Mouse (Mus musculus): Measurements from ENCODE around the gene Arpc4. TPM values are rescaled to one million over a fixed set of nuclear protein-coding genes. Genes with fewer than 3 reads are reported as not detected.

The Arpc4 gene
- polyA plus RNA-seq, 1 experiment from 2014 or later = 409 TPM

GRCm38 (mm10) chr6:113430846-113431245 lies 52.9 kb downstream of the Arpc4 start:
- ATAC-seq = peak; percentile 32
- H3K4me3 ChIP-seq (ENCODE audit: low read depth, low read length) = no peak overlapping the region
- no peak overlapping the region; the same call in 1 of the 2 replicates for H3K27ac ChIP-seq (ENCODE audit: low read depth, low read length)
- H3K9me3 ChIP-seq (ENCODE audit: control insufficient read depth) = no peaks in the 10 kb centered on the region
- H3K9ac ChIP-seq (ENCODE audit: low read depth, low read length) = 0 out of 2 replicates have a peak overlapping the region, but pooled peaks have one; percentile 4
- WGBS = 34% methylated on average over 3 of the region's 3 CpGs
- no peak for TF ChIP-seq CTCF (IDR thresholded peaks at IDR 0.05; ENCODE audit: low read depth)
- H3K4me1 ChIP-seq (replicated peaks; ENCODE audit: control insufficient read depth, insufficient read depth, low read length) = no peaks in the 10 kb centered on the region; the same call in 1 of the 2 replicates
- no peaks in the 10 kb centered on the region for H3K27me3 ChIP-seq (replicated peaks; ENCODE audit: control insufficient read depth, insufficient read depth, low read length)
- H3K36me3 ChIP-seq (ENCODE audit: control insufficient read depth, insufficient read depth) = peaks cover 11% of the 10 kb centered on the region; the same call in 1 of the 2 replicates
- peak overlapping the region; percentile 59 for H3K4me2 ChIP-seq (replicated peaks; ENCODE audit: low read depth)

- no peaks in the 10 kb centered on the region for H3K9me3 ChIP-seq (ENCODE audit: control insufficient read depth)
- peaks cover 11% of the 10 kb centered on the region; the same call in 1 of the 2 replicates for H3K36me3 ChIP-seq (ENCODE audit: control insufficient read depth, insufficient read depth)
- H3K4me3 ChIP-seq (ENCODE audit: low read depth, low read length) = peak overlapping the region; percentile 22
- whole genome bisulfite sequencing = 64% methylated on average over 3 of the region's 3 CpGs
- H3K27ac ChIP-seq (ENCODE audit: low read depth, low read length) = 0 out of 2 replicates have a peak overlapping the region, but pooled peaks have one; percentile 17
- H3K9ac ChIP-seq (ENCODE audit: low read depth, low read length) = peak overlapping the region; percentile 31; the same call in 1 of the 2 replicates
- no peak for TF ChIP-seq CTCF (IDR thresholded peaks at IDR 0.05; ENCODE audit: low read depth)
- no peaks in the 10 kb centered on the region for H3K27me3 ChIP-seq (replicated peaks; ENCODE audit: control insufficient read depth, insufficient read depth, low read length)
- H3K4me2 ChIP-seq (replicated peaks; ENCODE audit: low read depth) = peak overlapping the region; percentile 59
- H3K4me1 ChIP-seq (replicated peaks; ENCODE audit: control insufficient read depth, insufficient read depth, low read length) = no peaks in the 10 kb centered on the region; the same call in 1 of the 2 replicates
- ATAC-seq = no peak
Measured at GRCm38 (mm10) chr6:113431801-113432200, 53.9 kb downstream of the Arpc4 start.

DNA sequence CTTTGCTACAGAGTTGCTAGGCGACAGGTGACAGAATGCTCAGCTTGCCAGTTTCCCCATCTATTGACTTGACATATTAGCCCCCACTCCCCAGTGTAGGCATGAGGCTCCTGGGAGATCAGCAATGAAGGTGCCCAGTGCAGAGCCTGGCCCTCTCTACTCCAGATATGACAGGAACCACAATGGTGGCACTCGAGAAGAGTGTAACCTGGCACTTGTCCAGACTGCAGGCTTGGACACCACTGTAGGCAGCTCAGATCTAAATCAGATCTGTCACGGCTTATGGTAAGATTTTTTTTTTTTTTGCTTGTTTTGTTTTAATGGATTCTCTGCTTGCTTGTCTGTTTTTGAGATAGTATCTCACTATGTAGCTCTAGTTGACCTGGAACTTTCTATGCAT lies 55.7 kb downstream of the Arpc4 start:
- H3K9me3 ChIP-seq (ENCODE audit: control insufficient read depth) = no peaks in the 10 kb centered on the region
- 0 out of 2 replicates have a peak overlapping the region, but pooled peaks have one; percentile 11 for H3K9ac ChIP-seq (ENCODE audit: low read depth, low read length)
- no peaks in the 10 kb centered on the region; the same call in 1 of the 2 replicates for H3K4me1 ChIP-seq (replicated peaks; ENCODE audit: control insufficient read depth, insufficient read depth, low read length)
- no peaks in the 10 kb centered on the region; the same call in 1 of the 2 replicates for H3K36me3 ChIP-seq (ENCODE audit: control insufficient read depth, insufficient read depth)
- H3K27me3 ChIP-seq (replicated peaks; ENCODE audit: control insufficient read depth, insufficient read depth, low read length) = no peaks in the 10 kb centered on the region
- WGBS = 50% methylated on average over 3 of the region's 3 CpGs
- H3K4me2 ChIP-seq (replicated peaks; ENCODE audit: low read depth) = peak overlapping the region; percentile 59
- H3K4me3 ChIP-seq (ENCODE audit: low read depth, low read length) = peak overlapping the region; percentile 34
- ATAC-seq = no peak
- TF ChIP-seq CTCF (IDR thresholded peaks at IDR 0.05; ENCODE audit: low read depth) = no peak
- peak overlapping the region; percentile 57; the same call in 1 of the 2 replicates for H3K27ac ChIP-seq (ENCODE audit: low read depth, low read length)

GRCm38 (mm10) chr6:113434691-113435090 lies 56.8 kb downstream of the Arpc4 start:
- no peaks in the 10 kb centered on the region for H3K36me3 ChIP-seq (ENCODE audit: control insufficient read depth, insufficient read depth)
- 32% methylated on average over 7 of the region's 7 CpGs for WGBS
- no peaks in the 10 kb centered on the region for H3K27me3 ChIP-seq (replicated peaks; ENCODE audit: control insufficient read depth, insufficient read depth, low read length)
- peak overlapping the region; percentile 59 for H3K4me2 ChIP-seq (replicated peaks; ENCODE audit: low read depth)
- peak; percentile 92 for ATAC-seq
- TF ChIP-seq CTCF (IDR thresholded peaks at IDR 0.05; ENCODE audit: low read depth) = peak; percentile 47
- peak overlapping the region; percentile 34 for H3K4me3 ChIP-seq (ENCODE audit: low read depth, low read length)
- H3K27ac ChIP-seq (ENCODE audit: low read depth, low read length) = peak overlapping the region; percentile 95
- peak overlapping the region; percentile 59 for H3K9ac ChIP-seq (ENCODE audit: low read depth, low read length)
- H3K4me1 ChIP-seq (replicated peaks; ENCODE audit: control insufficient read depth, insufficient read depth, low read length) = no peaks in the 10 kb centered on the region; the same call in 1 of the 2 replicates
- H3K9me3 ChIP-seq (ENCODE audit: control insufficient read depth) = no peaks in the 10 kb centered on the region

GRCm38 (mm10) chr6:113435664-113436205 lies 57.8 kb downstream of the Arpc4 start, which contains the start of gene Cidec:
Gene Cidec, minus strand, starts transcription at chr6:113435760.
- Histone ChIP-seq H3K4me3 (ENCODE audit: low read depth, low read length) (peak within 1 kb of the TSS; percentile 34), H3K9me3 (ENCODE audit: control insufficient read depth) (no peaks in the 10 kb centered on the region), H3K27ac (ENCODE audit: low read depth, low read length) (peak within 1 kb of the TSS; percentile 95), H3K4me2 (replicated peaks; ENCODE audit: low read depth) (peak within 1 kb of the TSS; percentile 59), H3K4me1 (replicated peaks; ENCODE audit: control insufficient read depth, insufficient read depth, low read length) (no peaks in the 10 kb centered on the region; the same call in 1 of the 2 replicates), H3K36me3 (ENCODE audit: control insufficient read depth, insufficient read depth) (no peaks in the 10 kb centered on the region), H3K9ac (ENCODE audit: low read depth, low read length) (peak within 1 kb of the TSS; percentile 59), H3K27me3 (replicated peaks; ENCODE audit: control insufficient read depth, insufficient read depth, low read length) (no peaks in the 10 kb centered on the region)
- 80% methylated on average over 9 of the region's 9 CpGs for WGBS
- TF ChIP-seq CTCF (IDR thresholded peaks at IDR 0.05; ENCODE audit: low read depth) = no peak
- no peak for ATAC-seq

- no peak for ATAC-seq
- Histone ChIP-seq H3K9ac (ENCODE audit: low read depth, low read length) (no peak overlapping the region), H3K4me1 (replicated peaks; ENCODE audit: control insufficient read depth, insufficient read depth, low read length) (no peaks in the 10 kb centered on the region; the same call in 1 of the 2 replicates), H3K27ac (ENCODE audit: low read depth, low read length) (no peak overlapping the region), H3K9me3 (ENCODE audit: control insufficient read depth) (no peaks in the 10 kb centered on the region), H3K4me2 (replicated peaks; ENCODE audit: low read depth) (no peak overlapping the region), H3K4me3 (ENCODE audit: low read depth, low read length) (no peak overlapping the region), H3K27me3 (replicated peaks; ENCODE audit: control insufficient read depth, insufficient read depth, low read length) (no peaks in the 10 kb centered on the region), H3K36me3 (ENCODE audit: control insufficient read depth, insufficient read depth) (no peaks in the 10 kb centered on the region)
- no peak for TF ChIP-seq CTCF (IDR thresholded peaks at IDR 0.05; ENCODE audit: low read depth)
- whole genome bisulfite sequencing = 75% methylated on average over 12 of the region's 12 CpGs
Measured at GRCm38 (mm10) chr6:113437135-113437534, 59.2 kb downstream of the Arpc4 start.

Measured in intestine, postnatal 0 days (tissue).